Mouse (Mus musculus) lung, postnatal 0 days (tissue): ENCODE measurements at regions not wholly inside any gene's neighbourhood (a gene's known extent, or its start where the extent isn't known, plus 50 kb on each side); places are given as distances from the start of the nearest gene placed in this dataset.

ENCODE experiments used
- CTCF ChIP-seq: IDR thresholded peaks from 2 replicates; pipeline ENCODE4 v1.5.1; 2016; ENCODE audit warnings: antibody characterized with exemption, mild to moderate bottlenecking
- EP300 ChIP-seq: IDR thresholded peaks from 2 replicates; pipeline ENCODE4 v1.6.1; 2016; ENCODE audit warnings: antibody characterized with exemption, mild to moderate bottlenecking, control low read depth

DNA sequence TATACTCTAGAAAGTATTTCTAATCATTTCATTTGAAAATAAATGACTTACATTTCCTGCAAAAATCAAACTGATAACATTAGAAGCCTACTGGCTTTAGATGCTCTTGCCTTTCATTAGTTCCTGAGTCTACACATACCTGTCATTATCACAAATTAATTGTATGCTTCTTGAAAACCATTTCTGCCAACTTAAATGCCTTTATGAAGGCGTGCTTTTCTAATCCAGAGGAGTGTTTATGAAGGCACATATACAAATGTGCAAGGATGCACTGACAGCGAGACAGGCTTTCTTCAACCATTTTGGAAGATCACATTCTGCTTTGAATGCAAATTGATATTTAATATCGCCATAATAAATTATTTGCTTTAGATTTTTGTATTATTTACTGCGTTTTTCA is 246.6 kb downstream of the Mef2c start:
- no peak for TF ChIP-seq CTCF
- TF ChIP-seq EP300: no peak
